Mouse (Mus musculus) central nervous system, embryonic 11.5 days (tissue): ENCODE data around the gene Cd99l2. TPM values are rescaled to one million over a fixed set of nuclear protein-coding genes. Genes with fewer than 3 reads are reported as not detected.

Experiments
- polyA plus RNA-seq: library from polyadenylated mRNA; depleted of rRNA; stranded (reverse); fragments of >200 nt; gene quantifications from 2 replicates; pipeline ENCODE4 v1.2.3, GENCODE M21; 2012; rRNA removed

The Cd99l2 gene
- 24.3 and 34.0 TPM in 2 replicates for polyA plus RNA-seq

DNA sequence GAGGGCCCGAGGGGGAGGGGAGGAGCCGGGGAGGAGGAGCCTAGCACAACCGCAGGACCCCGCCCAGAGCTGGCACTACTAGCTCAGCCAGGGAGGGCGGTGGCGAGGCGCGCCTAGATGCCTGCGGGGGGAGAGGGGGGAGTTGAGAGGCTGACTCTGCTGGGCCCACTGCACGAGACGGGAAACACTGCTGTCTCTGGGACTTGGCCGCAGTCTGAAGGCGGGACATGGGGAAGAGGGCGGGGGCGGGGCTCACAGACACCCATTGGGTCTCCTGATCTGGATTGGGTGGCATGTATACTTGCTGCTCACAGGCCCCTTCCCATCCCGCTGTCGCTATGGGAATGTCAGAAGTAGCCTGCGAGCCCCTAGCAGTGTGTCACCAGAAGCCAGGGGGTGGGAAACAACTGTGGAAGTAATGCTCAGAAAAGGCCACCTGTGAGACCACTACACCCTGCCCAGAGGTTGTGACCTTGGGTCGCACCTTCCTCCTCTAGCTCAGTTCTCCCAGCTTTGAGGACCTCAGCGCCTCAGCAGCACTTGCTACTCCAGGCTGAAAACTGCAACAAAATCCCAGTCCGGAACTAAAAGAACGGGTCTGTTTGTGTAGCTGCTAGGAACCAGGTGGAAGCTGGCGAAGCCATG, at the start of gene Cd99l2:
Cd99l2 (minus strand) TSS at position 216 of the 645 bp plus-strand sequence.

Other genes with a start within 250 kb of the Cd99l2 start
- gene Mtmr1, start 128.1 kb downstream of the Cd99l2 start, polyA plus RNA-seq, result 5.4 and 9.6 TPM in 2 replicates
- gene Hmgb3, start 63.1 kb upstream of the Cd99l2 start, polyA plus RNA-seq, result 530 and 832 TPM in 2 replicates
- gene Gpr50, start 170.8 kb upstream of the Cd99l2 start, polyA plus RNA-seq, result 1.0 and 2.7 TPM in 2 replicates